Mouse (Mus musculus): ENCODE data around the gene Btbd35f15. TPM values are rescaled to one million over a fixed set of nuclear protein-coding genes. Genes with fewer than 3 reads are reported as not detected.
"Not testable (repeated sequence)": the region's sequence is repeated elsewhere in the genome, so short reads cannot be mapped to it uniquely, and the experiment has no call there.

Gene Btbd35f15
- not detected for polyA plus RNA-seq (2017; shearing (Covaris generic))

DNA sequence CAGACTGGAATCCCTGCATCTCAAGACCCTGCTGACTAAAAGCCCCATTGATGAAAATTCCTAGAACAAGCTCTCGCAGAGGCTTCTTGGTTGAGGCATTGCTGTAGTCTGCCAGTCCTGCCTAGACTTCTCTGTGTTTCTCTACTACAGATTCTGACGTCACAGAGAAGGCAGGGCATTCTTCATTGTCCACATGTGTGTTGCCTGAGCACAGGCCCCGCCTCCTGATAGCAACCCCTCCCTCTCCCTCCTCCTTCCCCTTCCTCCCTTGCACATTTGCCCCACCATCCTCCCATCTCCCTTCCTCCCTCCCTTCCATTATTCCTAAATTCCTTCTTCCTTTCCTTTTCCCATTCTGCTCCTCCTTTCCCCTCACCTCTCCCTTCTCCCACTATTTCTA, at the start of gene Btbd35f15:
Gene Btbd35f15, minus strand, starts transcription at position 101 of the 400 bp plus-strand sequence.
- not testable (repeated sequence) for ATAC-seq

Other genes starting within 250 kb of the Btbd35f15 start
- gene Btbd35f13, start 79.9 kb upstream of the Btbd35f15 start, polyA plus RNA-seq (2017; shearing (Covaris generic)) = not detected
- gene Btbd35f14, start 125.0 kb upstream of the Btbd35f15 start, polyA plus RNA-seq (2017; shearing (Covaris generic)) = not detected

Data from activated CD4-positive, CD25-positive, alpha-beta regulatory T cell, adult 4 months (primary cell).